Mouse (Mus musculus) small intestine, adult 2 months (tissue): ENCODE data around the gene Nxph4. TPM values are rescaled to one million over a fixed set of nuclear protein-coding genes. Genes with fewer than 3 reads are reported as not detected.

Source experiments
- H3K27ac ChIP-seq: fragments of 200-500 bp; 2 replicates; pipeline ENCODE4 v1.5.1; 2012; ENCODE audit warnings: low read depth, low read length, control low read depth, inconsistent platforms; ENCODE audit not compliant: insufficient read depth
- H3K27me3 ChIP-seq: fragments of 200-500 bp; 2 replicates; pipeline ENCODE4 v1.6.1; 2012; ENCODE audit warnings: mild to moderate bottlenecking, moderate library complexity, low read length, inconsistent platforms; ENCODE audit not compliant: control insufficient read depth, insufficient read depth
- H3K36me3 ChIP-seq: fragments of 200-500 bp; 2 replicates; pipeline ENCODE4 v1.6.1; 2012; ENCODE audit warnings: mild to moderate bottlenecking, low read length, control low read depth, inconsistent platforms; ENCODE audit not compliant: control insufficient read depth, insufficient read depth
- H3K4me1 ChIP-seq: fragments of 200-500 bp; 2 replicates; pipeline ENCODE4 v1.6.1; 2012; ENCODE audit warnings: low read length, inconsistent platforms, mixed read lengths; ENCODE audit not compliant: control insufficient read depth, insufficient read depth, insufficient read length
- H3K4me3 ChIP-seq: fragments of 200-500 bp; 2 replicates; pipeline ENCODE4 v1.5.1; 2012; ENCODE audit warnings: low read depth, mild to moderate bottlenecking, control low read depth, inconsistent platforms, low read length, moderate library complexity
- CTCF ChIP-seq: fragments of 200-500 bp; IDR thresholded peaks from 2 replicates; pipeline ENCODE4 v1.5.1; 2012; ENCODE audit warnings: low read depth, mild to moderate bottlenecking, control low read depth, inconsistent platforms, low read length, moderate library complexity, mixed read lengths; ENCODE audit not compliant: insufficient replicate concordance, insufficient read length; ENCODE audit errors: extremely low read depth
- POLR2A ChIP-seq: fragments of 200-500 bp; IDR thresholded peaks from 2 replicates; pipeline ENCODE4 v1.6.1; 2012; ENCODE audit warnings: low read depth, mild to moderate bottlenecking, control low read depth, inconsistent platforms, low read length, moderate library complexity
- WGBS: fragments of 180-500 bp; shearing (Covaris S2); methylation state at CpG from one replicate; pipeline ENCODE4 v1.1.7; 2018; 5-methylcytosine and 5-hydroxymethylcytosine counted together
- polyA plus RNA-seq: library from polyadenylated mRNA; depleted of rRNA; stranded (reverse); fragments of >200 nt; gene quantifications from 2 replicates; pipeline ENCODE4 v1.2.3, GENCODE M21; 2012

Gene Nxph4
- polyA plus RNA-seq, 1 experiment: 0.41 TPM

GRCm38 (mm10) chr10:127531548-127531947 is 2.8 kb downstream of the Nxph4 start:
- Histone ChIP-seq H3K27me3 (peaks cover 85% of the 10 kb centered on the region), H3K4me3 (no peak overlapping the region)
- 15% methylated on average over 4 of the region's 4 CpGs for WGBS

GRCm38 (mm10) chr10:127530945-127531344 is 3.4 kb downstream of the Nxph4 start:
- no peak for TF ChIP-seq POLR2A
- no peak for TF ChIP-seq CTCF
- Histone ChIP-seq H3K27me3 (peaks cover 90% of the 10 kb centered on the region), H3K27ac (no peak overlapping the region), H3K36me3 (no peaks in the 10 kb centered on the region), H3K4me3 (no peak overlapping the region), H3K4me1 (peaks cover 18% of the 10 kb centered on the region)
- 4% methylated on average over 23 of the region's 25 CpGs for WGBS

More at GRCm38 (mm10) chr10:127531548-127531947, 2.8 kb downstream of the Nxph4 start:
- Histone ChIP-seq H3K27ac (no peak overlapping the region), H3K36me3 (no peaks in the 10 kb centered on the region), H3K4me1 (peaks cover 15% of the 10 kb centered on the region)
- TF ChIP-seq POLR2A: no peak
- TF ChIP-seq CTCF: no peak

GRCm38 (mm10) chr10:127527481-127527880 is 6.9 kb downstream of the Nxph4 start:
- WGBS: 15% methylated on average over 17 of the region's 17 CpGs
- no peak overlapping the region for H3K27ac ChIP-seq
- H3K36me3 ChIP-seq: no peaks in the 10 kb centered on the region
- peaks cover 6% of the 10 kb centered on the region; the same call in 1 of the 2 replicates for H3K4me1 ChIP-seq
- no peak overlapping the region for H3K4me3 ChIP-seq
- TF ChIP-seq CTCF: no peak
- peaks cover 81% of the 10 kb centered on the region for H3K27me3 ChIP-seq

DNA sequence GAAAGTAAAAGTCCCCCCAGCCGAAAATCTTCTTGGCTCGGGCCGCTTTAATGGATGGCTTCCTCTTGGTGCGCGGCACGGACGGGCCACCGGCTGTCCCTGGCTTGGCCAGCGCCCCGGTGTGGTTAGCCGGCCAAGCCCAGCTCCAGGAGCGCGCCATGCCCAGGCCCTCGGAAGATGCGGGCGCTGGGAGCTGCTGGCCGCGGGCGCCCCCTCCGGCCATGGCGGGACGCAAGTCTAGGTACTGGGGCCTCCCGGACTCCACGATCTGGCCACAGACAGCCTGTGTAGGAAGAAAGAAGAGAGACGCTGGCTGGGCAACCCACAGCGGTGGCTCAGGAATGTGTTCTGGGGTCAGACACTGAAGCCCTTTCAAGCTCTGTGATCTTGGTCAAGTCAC is 7.7 kb downstream of the Nxph4 start:
- peaks cover 74% of the 10 kb centered on the region for H3K27me3 ChIP-seq
- H3K36me3 ChIP-seq: no peaks in the 10 kb centered on the region
- TF ChIP-seq POLR2A: no peak
- no peak; the same call in 1 of the 2 replicates for TF ChIP-seq CTCF
- peak overlapping the region; percentile 38 for H3K4me3 ChIP-seq
- under 1% methylated on average over 26 of the region's 26 CpGs for WGBS
- H3K4me1 ChIP-seq: peaks cover 6% of the 10 kb centered on the region; the same call in 1 of the 2 replicates
- no peak overlapping the region for H3K27ac ChIP-seq

DNA sequence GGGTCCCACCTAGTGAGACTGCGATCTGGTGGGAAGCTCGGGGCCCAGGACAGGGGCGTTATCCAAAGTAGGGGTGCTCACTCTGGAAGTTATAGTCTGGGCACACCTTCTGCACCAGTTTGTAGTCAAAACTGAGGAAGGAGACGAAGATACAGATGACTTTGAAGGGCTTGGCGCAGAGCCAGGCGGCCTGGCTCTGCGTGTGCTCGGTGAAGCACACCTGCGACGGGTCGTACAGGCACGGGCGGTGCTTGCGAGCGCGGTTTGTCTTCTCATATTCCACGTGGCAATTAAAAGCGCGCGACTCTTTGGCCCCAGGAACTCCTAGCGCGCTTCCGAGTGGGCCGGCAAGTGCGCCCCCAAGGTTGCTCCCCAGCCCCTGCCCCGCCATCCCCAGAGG is 8.3 kb downstream of the Nxph4 start:
- H3K4me3 ChIP-seq: peak overlapping the region; percentile 38; the same call in 1 of the 2 replicates
- H3K27me3 ChIP-seq: peaks cover 68% of the 10 kb centered on the region
- WGBS: 1% methylated on average over 26 of the region's 26 CpGs

GRCm38 (mm10) chr10:127524646-127525255 is 9.6 kb downstream of the Nxph4 start:
- 26% methylated on average over 23 of the region's 23 CpGs for WGBS
- Histone ChIP-seq H3K27me3 (peaks cover 55% of the 10 kb centered on the region), H3K4me1 (peaks cover 6% of the 10 kb centered on the region), H3K36me3 (no peaks in the 10 kb centered on the region; the same call in 1 of the 2 replicates), H3K27ac (no peak overlapping the region), H3K4me3 (no peak overlapping the region)
- TF ChIP-seq POLR2A (no peak), CTCF (no peak)

More for the DNA sequence above, 8.3 kb downstream of the Nxph4 start:
- Histone ChIP-seq H3K36me3 (no peaks in the 10 kb centered on the region), H3K27ac (no peak overlapping the region), H3K4me1 (peaks cover 6% of the 10 kb centered on the region)
- no peak for TF ChIP-seq POLR2A
- no peak for TF ChIP-seq CTCF

GRCm38 (mm10) chr10:127522088-127522581 is 12.2 kb downstream of the Nxph4 start, which contains the start of gene Shmt2:
Gene Shmt2 (minus strand): TSS chr10:127522444.
- under 1% methylated on average over 21 of the region's 21 CpGs for WGBS
- TF ChIP-seq CTCF (0 out of 2 replicates have a peak, but pooled peaks have one; percentile 11), POLR2A (peak; percentile 35; the same call in 1 of the 2 replicates)
- Histone ChIP-seq H3K27ac (0 out of 2 replicates have a peak within 1 kb of the TSS, but pooled peaks have one; percentile 3), H3K4me1 (peaks cover 6% of the 10 kb centered on the region), H3K4me3 (peak within 1 kb of the TSS; percentile 79), H3K36me3 (peaks cover 10% of the 10 kb centered on the region), H3K27me3 (peaks cover 31% of the 10 kb centered on the region)
